Mouse (Mus musculus) adrenal gland, postnatal 36 days (tissue): ENCODE data around the gene Arl5b. TPM values are rescaled to one million over a fixed set of nuclear protein-coding genes. Genes with fewer than 3 reads are reported as not detected.
A peak's percentile ranks its signal among the peaks of the same experiment; 100 is the strongest.

Experiments
- DNase-seq, 2 experiments: peaks; one replicate each; pipeline ENCODE4 v3.0.0; 2021; ENCODE audit warnings: mixed read lengths in 1 of 2
- long read RNA-seq, 2 experiments: library from polyadenylated mRNA; stranded (forward); transcript quantifications; one replicate each; pipeline ENCODE4 v2.0.0; 2021; ENCODE audit warnings: borderline sequencing depth in 2 of 2
- total RNA-seq, 2 experiments: library from RNA; stranded (reverse); gene quantifications; 2 replicates each; pipeline ENCODE4 v1.2.3; 2021

Gene Arl5b
- total RNA-seq: 10 to 100 TPM; 26.7 to 32.9 TPM
- long read RNA-seq, experiment 1, full-length matches to known transcripts: 2 of 3 reads
- long read RNA-seq, experiment 1, partial matches to known transcripts: 0 of 3 reads
- long read RNA-seq, experiment 1, other reads (novel, unspliced or antisense): 1 of 3 reads
- long read RNA-seq, experiment 2: 0 reads

DNA sequence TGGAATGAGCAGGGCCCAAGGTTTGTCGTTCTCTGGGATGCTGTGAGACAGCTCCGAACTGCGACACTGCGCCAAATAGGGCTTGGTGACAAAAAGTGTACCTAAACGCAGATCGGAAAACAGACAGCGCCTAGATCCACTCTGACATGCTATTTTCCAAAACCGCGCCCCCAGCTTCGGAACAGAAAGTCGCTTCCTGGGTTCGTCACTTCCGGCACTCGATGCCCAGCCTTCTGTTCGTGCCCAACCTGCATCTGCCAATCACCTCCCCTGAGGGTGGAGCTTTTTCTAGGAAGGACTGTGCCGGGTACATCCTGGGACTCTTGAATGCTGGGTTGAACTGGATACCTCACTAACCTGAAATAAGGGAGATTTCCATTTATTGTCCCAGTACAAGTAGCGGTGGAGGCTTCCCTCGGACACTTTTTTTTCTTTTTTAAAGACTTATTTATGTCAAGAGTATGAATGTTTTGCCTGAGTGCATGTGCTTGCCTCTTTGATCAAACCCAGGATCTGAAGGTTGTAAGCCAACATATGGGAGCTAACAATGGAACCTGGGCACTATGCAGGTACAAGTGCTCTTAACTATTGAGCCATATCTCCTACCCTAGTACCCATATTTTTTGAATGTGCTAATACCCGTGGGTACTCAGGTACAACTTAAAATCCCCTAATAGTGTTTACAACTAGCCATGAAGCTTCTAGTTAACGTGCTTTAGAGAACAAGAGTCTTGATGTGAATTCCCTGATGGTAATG lies at the start of gene Arl5b:
Gene Arl5b (plus strand): TSS at position 279 of the 757 bp plus-strand sequence.
- peak; percentile 94 to 95 for DNase-seq

DNA sequence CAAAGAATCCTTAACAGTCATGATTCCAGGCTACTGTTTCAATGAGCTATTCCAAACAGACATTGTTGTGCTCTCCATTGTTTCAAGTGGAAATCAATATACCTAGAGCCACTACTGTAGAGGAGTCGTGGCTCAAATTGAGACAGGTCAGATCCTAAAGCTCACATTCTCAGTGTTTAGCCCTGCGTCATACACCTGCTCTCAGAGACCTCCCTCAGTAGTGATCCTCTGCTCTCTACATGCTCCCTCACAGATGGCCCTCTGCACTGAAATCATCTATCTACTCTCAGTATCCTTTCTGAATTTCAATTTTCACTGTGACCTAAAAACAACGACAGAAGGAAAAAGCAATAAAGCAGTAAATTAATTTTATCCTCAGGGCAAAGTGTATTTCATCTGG lies 41.7 kb upstream of the Arl5b start:
- DNase-seq: no peak

DNA sequence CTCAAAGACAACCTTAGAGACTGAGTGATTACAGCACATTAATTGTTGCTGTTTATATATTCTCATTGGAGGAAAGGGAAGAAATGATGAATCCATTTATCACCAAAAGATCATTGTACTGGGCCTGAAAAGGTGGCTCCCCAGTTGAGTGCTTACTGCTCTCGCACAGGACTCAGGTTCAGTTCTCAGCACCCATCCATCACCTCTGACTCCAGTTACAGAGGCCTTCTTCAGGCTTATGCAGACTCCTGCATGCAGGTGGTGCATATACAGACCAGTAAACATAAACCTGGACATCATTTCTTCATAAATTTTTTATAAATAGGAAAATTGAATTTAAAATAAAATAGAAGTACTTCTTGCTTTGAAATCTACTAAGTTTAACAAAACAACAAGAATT lies 41.1 kb upstream of the Arl5b start:
- no peak for DNase-seq

DNA sequence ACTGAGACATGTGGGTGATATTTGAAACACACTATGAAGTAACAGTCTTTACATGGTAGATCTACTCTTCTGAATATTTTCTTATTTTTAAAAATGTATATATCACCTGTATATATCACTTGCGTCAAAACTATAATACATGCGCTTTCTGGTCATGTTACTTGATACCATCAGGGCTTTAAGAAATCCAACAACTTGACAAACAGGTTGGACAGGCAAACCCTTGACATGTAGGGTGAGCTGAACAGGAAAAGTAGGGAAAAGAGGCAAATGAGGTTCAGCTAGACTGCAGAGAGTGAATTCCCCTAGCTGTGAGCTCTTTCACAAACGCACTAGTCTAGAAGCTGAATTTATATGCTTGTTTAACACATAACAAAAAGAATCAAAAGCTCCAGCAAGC lies 22.4 kb upstream of the Arl5b start:
- no peak for DNase-seq

DNA sequence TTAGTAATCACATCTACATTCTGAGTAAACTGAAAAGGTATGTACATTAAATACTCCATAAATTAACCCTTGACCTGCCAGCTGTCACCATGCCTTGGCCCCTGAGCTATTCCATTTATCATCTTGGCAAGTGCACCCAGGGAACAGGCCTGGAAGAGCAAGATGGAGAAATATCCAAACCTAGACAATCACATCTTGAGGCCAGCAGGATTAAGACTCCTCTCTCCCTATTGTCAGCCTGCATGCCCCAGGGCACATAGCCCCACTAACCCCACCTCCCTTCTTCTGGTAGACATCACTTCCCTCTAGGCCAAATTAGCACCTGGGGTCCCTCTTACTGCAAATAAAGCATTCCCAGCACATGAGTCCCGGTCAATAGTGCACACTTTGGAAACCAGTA lies 21.4 kb upstream of the Arl5b start:
- DNase-seq: no peak

DNA sequence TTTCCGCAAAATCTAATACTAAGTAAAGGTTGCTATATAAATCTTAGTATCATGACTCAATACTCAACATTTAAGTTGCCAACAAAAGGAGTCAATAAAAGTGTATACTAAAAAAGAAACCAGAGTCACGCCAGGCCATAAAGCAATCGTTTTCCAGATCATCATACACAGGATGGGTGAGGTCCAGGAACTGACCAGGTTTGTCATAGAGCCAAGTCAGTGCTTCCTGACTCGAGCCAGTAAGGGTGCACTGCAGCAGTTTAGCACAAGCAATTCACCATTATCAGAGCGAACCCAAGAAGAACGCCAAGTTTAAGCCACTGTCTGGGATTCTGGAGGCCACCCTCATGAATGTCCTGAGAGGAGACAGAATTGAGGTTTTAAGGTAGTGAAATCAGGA lies 10.5 kb upstream of the Arl5b start:
- DNase-seq: peak; percentile 18 to 49

DNA sequence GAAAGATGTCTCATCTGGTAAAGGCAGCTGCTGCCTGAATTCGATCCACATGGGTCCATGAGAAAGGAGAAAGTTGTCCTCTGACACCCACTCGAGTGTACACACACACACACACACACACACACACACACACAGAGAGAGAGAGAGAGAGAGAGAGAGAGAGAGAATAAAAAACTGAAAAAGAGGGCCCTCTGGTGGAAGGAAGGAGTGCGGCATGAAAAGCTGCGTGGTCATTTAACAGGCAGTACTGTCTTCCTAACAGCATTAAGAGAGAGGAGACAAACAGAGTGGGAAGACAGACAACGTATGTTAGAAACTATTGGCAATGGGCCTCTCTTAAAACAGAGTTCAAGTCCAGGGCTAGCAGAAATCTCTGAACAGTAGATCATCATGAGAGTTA lies 8.9 kb upstream of the Arl5b start:
- DNase-seq: no peak

DNA sequence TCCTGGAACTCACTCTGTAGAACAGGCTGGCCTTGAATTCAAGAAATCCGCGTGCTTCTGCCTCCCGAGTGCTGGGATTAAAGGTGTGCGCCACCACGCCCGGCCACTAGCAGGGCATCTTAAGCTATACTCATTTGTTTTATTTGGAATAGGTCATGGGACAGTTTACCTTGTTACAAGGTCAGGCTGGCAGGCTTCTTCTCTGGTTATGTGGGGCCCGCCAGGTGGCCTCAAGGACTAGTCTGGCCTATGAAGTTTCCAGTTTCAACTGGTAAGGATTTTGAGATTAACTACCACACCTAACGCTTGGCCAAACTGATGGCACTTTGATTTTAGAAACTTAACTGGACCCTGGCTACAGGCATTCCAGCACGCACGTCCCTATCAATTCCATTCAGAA lies 5.3 kb downstream of the Arl5b start:
- peak in 1 of 2 experiments; percentile 3 for DNase-seq

DNA sequence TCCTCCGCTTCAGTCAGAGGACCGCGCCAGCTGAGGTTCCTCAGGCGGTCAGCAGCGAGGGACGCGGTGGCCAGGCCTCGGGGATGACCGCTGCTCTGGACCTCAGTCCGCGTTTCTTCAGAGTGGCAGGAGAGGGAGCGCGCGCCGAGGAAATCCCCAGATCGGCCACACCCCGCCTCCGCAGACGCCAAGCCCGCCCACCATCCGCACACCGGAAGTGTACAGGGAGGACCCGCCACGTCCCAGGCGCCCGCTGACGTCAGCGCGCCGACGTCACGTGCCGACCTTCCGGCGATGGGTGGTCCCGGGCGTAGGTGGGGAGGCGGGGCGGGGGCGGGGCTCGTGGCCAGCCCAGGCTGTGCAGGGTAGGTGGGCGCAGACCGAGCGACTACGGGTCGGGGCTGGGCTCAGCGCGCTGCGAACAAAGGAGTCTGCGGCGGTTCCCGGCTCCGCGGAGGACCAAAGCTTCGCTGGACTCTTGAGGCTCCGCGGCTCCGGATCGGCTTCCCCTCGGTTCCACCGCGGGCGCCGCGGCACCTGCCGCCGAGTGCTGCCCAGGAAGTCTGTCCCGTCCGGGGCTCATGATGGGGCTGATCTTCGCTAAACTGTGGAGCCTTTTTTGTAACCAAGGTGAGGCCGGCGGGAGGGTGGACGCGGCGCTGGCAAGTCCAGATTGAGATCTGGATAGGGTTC lies 5.9 kb downstream of the Arl5b start, which contains the start of gene Nsun6:
Gene Nsun6 (minus strand): TSS at position 125 of the 693 bp plus-strand sequence.
- peak; percentile 98 for DNase-seq

DNA sequence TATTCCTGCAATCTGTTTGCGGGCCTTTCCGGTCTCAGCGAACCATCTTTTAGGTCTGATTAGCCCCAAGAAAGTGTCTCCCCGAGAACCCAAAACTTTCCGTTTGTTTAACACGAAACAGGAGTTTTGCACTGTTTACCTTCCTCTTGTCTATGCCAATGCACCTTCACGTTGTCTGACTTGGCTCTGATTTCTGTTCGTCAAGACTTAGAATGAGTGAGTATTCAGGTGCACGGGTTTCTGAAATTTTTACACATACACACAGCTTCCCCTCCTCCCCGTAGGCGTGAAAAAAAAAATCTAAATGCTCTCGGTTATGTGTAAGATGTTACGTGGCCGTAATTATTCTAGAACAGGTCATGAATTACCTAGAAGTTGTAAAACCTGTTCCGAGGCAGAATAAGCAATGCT lies 6.6 kb downstream of the Arl5b start:
- DNase-seq: no peak

DNA sequence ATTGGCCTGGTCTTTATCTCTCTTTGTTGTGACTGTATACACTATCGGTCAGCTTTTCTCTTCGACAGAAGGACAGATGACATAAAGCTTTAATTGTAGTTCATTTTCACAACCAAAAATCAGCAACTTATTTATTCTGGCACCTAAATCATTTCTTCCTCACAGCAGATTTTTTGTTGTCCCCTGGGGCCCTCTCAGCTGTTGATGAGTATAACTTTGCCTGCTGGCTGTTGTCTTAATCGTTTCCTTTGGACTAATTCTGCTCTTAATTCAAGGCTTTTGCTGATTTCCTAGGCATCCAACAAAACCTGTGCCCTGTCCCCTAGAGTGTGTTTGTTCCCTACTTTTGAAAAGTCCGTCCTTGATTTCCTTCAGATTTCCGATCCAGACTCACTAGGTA lies 9.0 kb downstream of the Arl5b start:
- DNase-seq: no peak

DNA sequence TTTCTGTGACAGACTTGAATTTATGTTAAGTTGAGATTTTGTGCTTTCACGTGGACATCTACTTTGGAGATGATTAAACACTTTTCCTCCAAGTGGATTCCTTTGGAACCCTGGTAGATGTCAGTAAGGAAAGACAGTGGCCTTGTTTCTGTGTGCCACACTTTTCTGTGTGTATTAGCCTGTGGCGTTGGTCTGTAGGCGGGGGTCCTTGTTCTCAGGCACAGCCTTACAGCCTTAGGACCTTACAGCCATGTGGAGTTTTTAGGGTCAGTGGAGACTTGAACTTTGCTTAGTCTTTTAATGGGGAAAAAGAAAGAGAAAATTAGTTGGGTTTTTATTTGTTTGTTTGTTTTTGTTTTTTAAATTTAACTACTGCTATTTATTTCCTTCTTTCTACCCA lies 11.7 kb downstream of the Arl5b start:
- no peak for DNase-seq

DNA sequence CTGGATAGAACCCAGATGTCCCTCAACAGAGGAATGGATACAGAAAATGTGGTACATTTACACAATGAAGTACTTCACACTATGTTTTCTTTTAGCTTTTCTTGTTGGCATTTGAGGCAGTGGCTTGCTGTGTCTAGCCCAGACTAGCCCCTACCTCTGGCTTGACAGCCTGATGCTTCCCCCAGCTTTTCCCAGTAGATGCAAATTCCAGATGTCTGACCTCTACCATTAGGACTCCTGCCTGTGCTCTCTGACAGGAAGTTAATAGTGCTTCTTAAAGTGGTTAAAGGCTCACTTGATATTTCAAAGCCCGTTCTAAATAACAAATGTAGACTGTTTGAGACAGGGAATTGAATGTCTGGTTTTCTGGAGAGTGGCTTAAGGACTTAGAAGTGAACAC lies 14.6 kb downstream of the Arl5b start:
- DNase-seq: no peak

DNA sequence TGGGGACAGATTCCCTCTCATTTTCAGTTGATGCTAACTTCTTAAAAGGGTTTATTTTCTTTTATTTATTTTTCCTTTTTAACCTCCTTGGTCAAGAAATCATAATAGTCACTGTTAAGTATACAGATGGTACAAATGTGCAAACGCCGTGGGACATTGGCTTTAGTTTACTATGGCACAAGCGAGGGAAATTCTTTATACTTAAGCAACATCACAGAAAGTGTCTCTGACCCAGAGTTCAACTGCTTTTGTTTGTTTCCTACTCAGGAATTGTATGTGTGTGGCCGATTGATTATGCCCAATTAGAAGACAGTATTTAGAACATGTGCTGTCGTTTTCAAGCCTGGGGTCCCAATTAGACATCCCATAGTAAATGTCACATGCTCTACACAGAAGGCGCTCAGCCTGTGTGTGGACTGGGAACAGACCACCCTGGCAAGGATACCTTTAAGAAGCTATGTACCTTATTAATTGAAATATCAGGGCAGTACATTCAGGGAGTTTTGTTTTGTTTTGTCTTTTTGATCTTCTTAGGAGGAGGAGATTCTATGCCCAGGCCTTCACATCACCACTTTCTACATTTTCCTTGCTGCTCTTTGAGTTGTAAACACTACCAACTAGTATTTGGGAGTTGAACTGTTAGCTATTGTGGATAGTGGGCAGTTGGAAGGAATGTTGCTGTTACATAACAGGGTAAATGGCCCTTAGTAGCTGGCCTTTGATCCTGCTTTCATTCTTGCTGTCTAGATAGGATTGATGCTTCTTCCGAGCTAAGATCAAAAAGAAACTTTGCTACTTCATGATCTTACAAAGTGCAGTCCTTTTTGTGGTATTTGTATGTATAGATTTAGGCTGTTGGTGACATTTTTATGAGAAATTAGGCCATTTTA lies 15.4 kb downstream of the Arl5b start:
- DNase-seq: no peak

DNA sequence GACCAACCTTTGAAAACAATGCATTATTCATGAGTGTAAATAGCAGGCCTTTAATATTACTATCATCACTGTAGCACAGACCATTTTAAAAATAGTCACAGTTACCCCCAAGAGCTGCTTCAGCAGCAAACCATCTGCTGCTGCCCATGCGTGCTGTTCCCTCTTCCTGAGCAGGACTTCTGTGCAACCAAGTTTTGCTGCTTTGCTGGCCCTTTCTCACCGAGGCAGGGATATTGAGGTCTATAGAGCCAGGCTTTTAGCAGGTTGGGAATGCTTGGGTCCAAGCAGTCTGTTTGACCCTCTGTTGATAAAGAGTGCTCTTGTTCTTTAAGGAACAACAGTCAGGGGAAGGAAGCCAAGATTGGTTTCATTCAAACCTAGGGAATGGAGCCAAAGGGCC lies 16.3 kb downstream of the Arl5b start:
- no peak for DNase-seq

DNA sequence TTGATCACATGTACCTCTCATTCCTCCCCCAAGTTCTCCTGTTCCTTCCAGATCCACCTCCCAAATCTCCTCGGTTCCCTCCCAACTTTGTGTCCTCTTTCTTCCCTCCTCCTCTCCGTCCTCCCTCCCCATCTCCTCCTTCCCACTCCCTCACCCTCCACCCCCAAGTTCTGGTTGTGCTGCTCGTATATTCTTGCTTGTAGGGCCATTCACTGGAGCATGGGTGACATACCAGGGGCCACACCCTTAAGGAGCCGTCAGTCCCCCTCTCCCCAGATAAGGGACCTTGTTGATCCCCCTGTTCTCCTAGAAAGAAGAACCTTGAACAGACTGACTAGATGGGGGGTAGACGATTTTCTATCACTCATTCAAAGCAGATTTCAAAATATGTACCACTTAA lies 17.9 kb downstream of the Arl5b start:
- DNase-seq: no peak

DNA sequence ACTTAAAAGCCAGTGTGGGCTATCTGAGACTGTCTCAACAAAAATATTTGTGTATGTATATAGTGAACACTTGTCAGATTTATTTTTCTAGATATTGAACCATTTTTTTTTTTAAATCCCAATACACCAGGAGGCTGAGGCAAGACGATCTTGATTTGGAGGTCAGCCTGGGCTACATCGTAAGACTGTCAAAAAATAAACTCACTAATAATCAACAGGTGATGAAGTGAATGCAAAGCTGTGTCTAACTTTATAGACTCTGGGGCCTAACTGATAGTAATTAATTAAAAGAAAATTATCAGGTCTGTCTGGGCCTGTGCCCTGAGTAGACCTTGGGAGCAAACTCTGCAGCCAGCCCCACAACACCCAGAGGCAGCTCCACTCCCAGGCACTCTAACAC lies 34.5 kb downstream of the Arl5b start:
- no peak for DNase-seq

DNA sequence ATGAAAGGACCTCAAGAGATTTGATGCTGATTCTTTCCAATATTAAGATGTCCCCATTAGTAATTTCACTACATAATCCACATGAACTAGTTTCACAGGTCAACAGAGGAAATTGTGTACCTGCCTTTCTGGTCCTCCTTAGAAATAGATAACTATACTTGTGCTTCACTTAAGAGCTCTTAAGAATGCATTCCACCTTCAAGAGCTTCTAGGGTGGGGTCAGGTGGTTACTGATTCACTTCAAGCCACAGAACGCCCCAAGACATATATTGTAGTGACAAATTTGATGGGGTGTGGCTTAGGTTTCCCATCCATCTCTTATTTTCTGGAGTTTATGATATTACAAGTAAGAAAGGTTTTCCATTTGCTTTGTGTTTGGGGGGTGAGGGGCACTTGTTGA lies 38.1 kb downstream of the Arl5b start:
- no peak for DNase-seq

DNA sequence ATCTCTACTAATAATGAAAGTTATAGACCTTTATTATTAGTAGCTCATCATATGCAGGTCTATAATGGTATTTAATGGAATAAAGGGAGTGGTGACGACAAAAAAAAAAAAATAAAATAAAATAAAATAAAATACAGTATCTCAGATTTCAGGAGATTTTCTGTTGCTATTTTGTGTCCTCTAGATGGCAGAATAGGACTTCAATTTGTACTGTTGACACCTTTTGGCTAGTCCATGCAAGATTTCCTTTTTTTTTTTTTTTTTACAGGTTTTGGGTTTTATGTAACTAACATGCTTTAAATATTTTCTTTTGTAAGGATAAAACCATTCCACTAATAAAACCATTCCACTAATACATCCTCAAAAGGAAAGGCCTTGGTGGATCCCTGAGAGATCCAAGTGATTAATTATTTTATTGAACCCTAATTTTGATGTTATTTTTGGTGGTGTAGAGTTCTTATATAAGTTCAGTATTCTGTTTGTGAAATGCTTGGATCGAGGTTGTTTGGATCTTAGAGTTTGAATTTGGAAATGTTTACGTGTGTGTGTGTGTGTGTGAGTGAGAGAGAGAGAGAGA lies 47.4 kb downstream of the Arl5b start:
- DNase-seq: no peak

DNA sequence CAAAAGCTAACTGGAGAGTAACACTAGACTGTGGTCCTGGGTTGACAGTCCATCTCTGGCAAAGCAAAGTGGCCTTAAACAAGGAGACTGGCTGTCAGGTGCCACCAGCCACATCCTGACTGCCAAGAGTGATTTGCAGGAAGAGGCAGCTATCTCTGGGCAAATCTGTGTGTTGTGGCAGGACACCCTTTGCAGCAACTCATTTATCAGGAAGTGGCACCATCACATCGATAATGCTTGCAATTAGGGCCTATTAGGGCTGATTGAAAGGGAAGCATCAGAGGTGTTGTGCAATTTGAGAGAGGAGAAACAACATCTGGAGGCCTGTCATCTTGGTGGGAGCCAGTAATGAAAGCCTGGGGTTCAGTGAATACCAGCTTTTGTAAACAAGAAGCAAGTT lies 55.2 kb downstream of the Arl5b start:
- no peak for DNase-seq

DNA sequence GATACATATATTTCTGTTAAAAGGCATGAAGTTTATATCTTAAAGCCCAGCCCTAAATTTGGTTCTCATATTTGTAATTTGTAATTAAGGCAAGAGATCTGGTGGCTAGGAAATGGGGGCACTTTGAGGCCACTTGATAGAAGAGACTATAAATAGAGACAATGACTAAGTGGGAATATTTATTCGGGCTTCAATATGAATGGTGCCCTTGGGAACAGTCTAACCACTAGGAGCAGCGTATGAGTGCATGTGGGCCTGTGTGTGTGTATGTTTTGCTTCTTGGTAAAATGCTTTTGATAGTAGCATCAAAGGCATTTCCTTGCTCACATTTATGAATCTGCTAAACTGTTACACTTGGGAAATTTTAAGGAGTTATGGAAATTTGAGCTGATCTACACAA lies 62.1 kb downstream of the Arl5b start:
- no peak for DNase-seq

DNA sequence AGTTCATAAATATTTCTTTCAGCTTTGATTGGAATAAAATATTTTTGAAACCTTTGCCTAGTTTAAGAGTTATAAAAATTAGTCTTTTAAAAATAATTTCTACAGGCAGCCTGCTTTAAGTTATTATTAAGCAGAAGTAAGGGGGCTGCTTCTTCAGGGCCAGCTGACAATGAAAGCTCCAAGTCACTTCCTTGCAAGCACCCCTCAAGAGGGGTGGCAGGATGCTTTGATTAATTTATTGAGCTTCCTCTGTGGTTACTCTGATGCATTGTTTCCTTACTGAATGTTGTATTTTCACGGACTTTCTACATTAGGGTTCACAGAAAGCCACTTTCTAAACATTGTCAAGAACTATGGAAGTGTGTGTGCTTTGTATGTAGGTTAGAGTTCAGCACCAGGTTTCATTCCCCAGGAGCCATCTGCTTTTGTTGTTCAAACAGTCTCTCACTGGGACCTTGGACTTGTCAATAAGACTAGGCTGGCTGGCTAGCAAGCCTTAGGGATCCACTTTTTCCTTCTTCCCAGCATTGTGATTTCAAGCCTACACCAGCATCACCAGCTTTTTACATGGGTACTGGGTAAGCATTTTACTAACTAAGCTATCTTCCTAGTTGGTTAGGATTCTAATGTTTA lies 62.7 kb downstream of the Arl5b start:
- DNase-seq: no peak
